Mouse (Mus musculus): Measurements from ENCODE around the gene Cds1. TPM values are rescaled to one million over a fixed set of nuclear protein-coding genes. Genes with fewer than 3 reads are reported as not detected.

Gene Cds1
- 0.95 and 1.6 TPM in 2 replicates for polyA plus RNA-seq (2012; rRNA removed)

DNA sequence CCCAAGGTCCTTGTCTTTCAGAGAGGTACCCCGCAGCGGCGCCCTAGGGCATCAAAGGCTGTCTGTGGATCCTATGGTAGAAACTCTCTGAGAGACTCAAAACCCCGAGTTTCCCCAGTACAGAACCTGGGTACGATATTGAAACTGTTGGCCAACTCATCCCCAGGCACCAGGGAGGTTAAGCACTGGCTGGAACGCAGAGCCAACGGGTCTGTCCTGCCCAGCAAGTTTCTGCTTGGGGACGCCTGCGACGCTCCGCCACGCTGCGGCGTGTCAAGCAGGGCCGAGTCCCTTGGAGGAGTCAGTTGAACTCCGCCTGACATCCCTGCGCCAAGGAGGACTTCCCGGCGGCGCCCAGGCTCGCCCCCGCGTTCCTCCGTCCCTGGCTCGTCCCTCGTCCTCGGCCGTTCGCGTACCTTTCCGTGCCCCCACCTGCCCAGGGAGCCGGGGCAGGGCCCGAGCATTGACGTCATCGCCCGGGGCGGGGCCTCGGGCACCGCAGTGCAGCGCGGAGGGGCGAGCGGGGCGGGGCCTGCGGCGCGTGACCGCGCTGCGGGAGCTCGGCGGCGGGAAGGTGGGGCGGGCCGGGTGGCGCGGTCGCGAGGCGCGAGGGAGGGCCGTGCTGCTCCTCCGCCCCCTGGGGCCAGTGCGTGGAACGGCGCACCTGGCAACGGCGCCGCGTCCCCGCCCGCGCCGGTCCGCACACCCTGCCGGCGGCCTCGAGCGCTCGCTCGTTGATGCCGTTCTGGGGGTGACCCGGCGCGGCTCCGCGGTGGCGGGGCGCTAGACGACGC is at the start of gene Cds1:
Gene Cds1, plus strand, starts transcription at position 577 of the 794 bp plus-strand sequence.

Other genes with a start within 250 kb of the Cds1 start
- gene Nkx6-1, start 100.1 kb upstream of the Cds1 start, polyA plus RNA-seq (2012; rRNA removed): 9.1 and 21.1 TPM in 2 replicates